Mouse (Mus musculus) hindbrain, embryonic 11.5 days (tissue): ENCODE data around the gene Lamc1. TPM values are rescaled to one million over a fixed set of nuclear protein-coding genes. Genes with fewer than 3 reads are reported as not detected.

ENCODE experiments used
- ATAC-seq: fragments of 200-750 bp; cut with Nextera tagmentation; 2 replicates; pipeline ENCODE4 v1.8.0; 2017; ENCODE audit warnings: mild to moderate bottlenecking, moderate TSS enrichment, moderate library complexity; ENCODE audit not compliant: low FRiP score
- DNase-seq: peaks from one replicate; pipeline ENCODE4 v3.0.0-alpha.2; 2015; ENCODE audit warnings: low spot score
- H3K27ac ChIP-seq: fragments of 300-500 bp; sonication (generic); 2 replicates; pipeline ENCODE4 v1.5.1; 2014; ENCODE audit warnings: mild to moderate bottlenecking, low read depth, low read length
- H3K27me3 ChIP-seq: fragments of 300-500 bp; sonication (generic); 2 replicates; pipeline ENCODE4 v1.6.1; 2014; ENCODE audit warnings: mild to moderate bottlenecking, low read length, moderate library complexity, mixed read lengths; ENCODE audit not compliant: control insufficient read depth, insufficient read depth
- H3K36me3 ChIP-seq: fragments of 300-500 bp; sonication (generic); 2 replicates; pipeline ENCODE4 v1.6.1; 2014; ENCODE audit warnings: mild to moderate bottlenecking, low read length, moderate library complexity, mixed read lengths; ENCODE audit not compliant: control insufficient read depth, insufficient read depth
- H3K4me1 ChIP-seq: fragments of 300-500 bp; sonication (generic); replicated peaks from 2 replicates; pipeline ENCODE4 v1.6.1; 2014; ENCODE audit warnings: low read length, mixed read lengths; ENCODE audit not compliant: control insufficient read depth, insufficient read depth
- H3K4me2 ChIP-seq: fragments of 300-500 bp; sonication (generic); replicated peaks from 2 replicates; pipeline ENCODE4 v1.6.1; 2014; ENCODE audit warnings: mild to moderate bottlenecking, low read depth, low read length
- H3K4me3 ChIP-seq: fragments of 300-500 bp; sonication (generic); 2 replicates; pipeline ENCODE4 v1.5.1; 2014; ENCODE audit warnings: low read depth, low read length
- H3K9ac ChIP-seq: fragments of 300-500 bp; sonication (generic); 2 replicates; pipeline ENCODE4 v1.6.1; 2014; ENCODE audit warnings: low read depth, low read length
- H3K9me3 ChIP-seq: fragments of 300-500 bp; sonication (generic); 2 replicates; pipeline ENCODE4 v1.6.1; 2016; ENCODE audit warnings: low read length; ENCODE audit not compliant: control insufficient read depth
- WGBS: fragments of 180-500 bp; shearing (Covaris S2); extraction: QIAGEN DNeasy Blood & Tissue Kit; methylation state at CpG from one replicate; pipeline ENCODE4 v1.1.7; 2014; 5-methylcytosine and 5-hydroxymethylcytosine counted together
- polyA plus RNA-seq: library from polyadenylated mRNA; unstranded; fragments of >200 nt; fragmentation: Nextera tagmentation; extraction: Ambion mirVana; gene quantifications from 2 replicates; pipeline ENCODE4 v1.2.1, GENCODE M21; 2014

Lamc1 gene
- polyA plus RNA-seq, 1 experiment from 2014 or later = 25.3 TPM

DNA sequence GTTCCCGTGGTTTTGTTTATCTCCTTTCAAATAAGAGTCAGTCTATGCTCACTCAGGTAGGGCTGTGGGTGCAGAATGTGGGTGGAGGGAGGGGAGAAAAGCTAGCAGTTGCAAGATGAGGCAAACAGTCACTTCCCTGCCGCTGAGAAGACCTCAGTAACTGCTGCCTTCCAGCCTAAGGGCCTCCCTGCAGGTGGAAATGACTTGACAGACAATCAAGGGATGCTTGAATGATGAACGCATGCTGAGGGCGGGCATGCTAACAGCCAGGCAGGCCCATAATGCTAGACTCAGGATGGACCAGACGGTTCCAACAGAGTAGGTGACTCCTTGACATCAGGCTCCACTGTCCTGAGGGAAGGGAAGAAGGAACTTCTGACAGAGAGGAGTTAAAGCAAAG lies 116.9 kb downstream of the Lamc1 start:
- no peak for DNase-seq
- WGBS = 68% methylated on average over 5 of the region's 5 CpGs
- H3K9me3 ChIP-seq = no peaks in the 10 kb centered on the region
- H3K4me1 ChIP-seq = no peaks in the 10 kb centered on the region
- no peak overlapping the region for H3K9ac ChIP-seq
- no peak overlapping the region for H3K4me2 ChIP-seq
- H3K4me3 ChIP-seq = no peak overlapping the region
- no peak overlapping the region for H3K27ac ChIP-seq
- H3K36me3 ChIP-seq = no peaks in the 10 kb centered on the region
- H3K27me3 ChIP-seq = no peaks in the 10 kb centered on the region
- ATAC-seq = no peak

DNA sequence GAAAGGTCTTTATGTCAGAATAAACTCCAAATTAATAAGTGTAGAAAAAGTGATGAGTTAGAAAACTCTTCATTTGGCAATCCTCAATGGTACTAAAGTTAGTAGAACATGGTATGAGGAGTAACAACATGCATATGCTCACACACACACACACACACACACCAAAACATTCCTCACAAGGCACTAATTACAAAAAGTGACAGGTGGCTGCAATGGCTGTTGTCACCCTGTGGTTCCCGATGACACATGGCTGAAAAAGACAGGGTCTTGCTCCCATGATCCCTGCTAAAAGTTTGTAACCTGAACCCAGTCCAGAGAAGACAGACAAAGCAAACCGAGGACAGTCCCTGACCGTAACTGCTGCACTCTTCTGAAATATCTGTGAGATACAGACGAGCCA lies 121.6 kb downstream of the Lamc1 start:
- Histone ChIP-seq H3K36me3 (no peaks in the 10 kb centered on the region), H3K9ac (no peak overlapping the region), H3K27me3 (no peaks in the 10 kb centered on the region), H3K27ac (no peak overlapping the region), H3K4me1 (no peaks in the 10 kb centered on the region), H3K4me2 (no peak overlapping the region), H3K4me3 (no peak overlapping the region), H3K9me3 (no peaks in the 10 kb centered on the region)
- ATAC-seq (no peak), DNase-seq (no peak)
- 40% methylated on average over 4 of the region's 4 CpGs for WGBS

- no peak overlapping the region for H3K4me3 ChIP-seq
- DNase-seq (no peak), ATAC-seq (no peak)
- no peak overlapping the region for H3K27ac ChIP-seq
- no peak overlapping the region for H3K9ac ChIP-seq
- H3K9me3 ChIP-seq = no peaks in the 10 kb centered on the region
- no peaks in the 10 kb centered on the region for H3K4me1 ChIP-seq
- no peaks in the 10 kb centered on the region for H3K27me3 ChIP-seq
- H3K4me2 ChIP-seq = no peak overlapping the region
- WGBS = 81% methylated on average over 2 of the region's 2 CpGs
- H3K36me3 ChIP-seq = no peaks in the 10 kb centered on the region
Observed at GRCm38 (mm10) chr1:153210198-153210597, 122.4 kb downstream of the Lamc1 start.

DNA sequence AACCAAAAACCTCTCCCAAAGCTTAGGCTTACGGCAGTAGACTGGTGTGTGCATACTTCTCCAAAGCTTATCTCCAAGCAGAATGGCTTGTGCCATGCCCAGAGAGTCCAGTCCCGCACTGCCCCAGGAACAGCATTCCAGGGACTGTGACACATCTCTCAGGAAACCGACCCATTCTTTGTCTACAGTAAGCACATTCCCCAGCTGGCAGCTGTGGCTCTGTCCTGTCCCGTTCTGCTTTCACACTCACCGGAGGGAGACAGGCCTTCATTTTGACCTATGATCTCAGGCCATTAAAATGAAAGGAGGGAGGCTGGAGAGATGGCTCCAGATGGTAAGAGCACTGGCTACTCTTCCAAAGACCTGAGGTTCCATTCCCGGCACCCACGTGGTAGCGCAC lies 130.4 kb downstream of the Lamc1 start:
- no peak overlapping the region for H3K4me3 ChIP-seq
- peak; percentile 57 for DNase-seq

GRCm38 (mm10) chr1:153201448-153201847 lies 131.1 kb downstream of the Lamc1 start:
- Histone ChIP-seq H3K9ac (no peak overlapping the region), H3K4me1 (no peaks in the 10 kb centered on the region; the same call in 1 of the 2 replicates), H3K27ac (peak overlapping the region; percentile 18; the same call in 1 of the 2 replicates), H3K36me3 (no peaks in the 10 kb centered on the region), H3K27me3 (no peaks in the 10 kb centered on the region), H3K9me3 (no peaks in the 10 kb centered on the region), H3K4me3 (no peak overlapping the region), H3K4me2 (no peak overlapping the region)
- ATAC-seq (no peak), DNase-seq (no peak)
- WGBS = 54% methylated on average over 14 of the region's 14 CpGs

More for the DNA sequence above, 130.4 kb downstream of the Lamc1 start:
- no peaks in the 10 kb centered on the region for H3K36me3 ChIP-seq
- no peak overlapping the region for H3K9ac ChIP-seq
- no peaks in the 10 kb centered on the region; the same call in 1 of the 2 replicates for H3K4me1 ChIP-seq
- peak; percentile 87 for ATAC-seq
- H3K27ac ChIP-seq = no peak overlapping the region
- 29% methylated on average over 8 of the region's 8 CpGs for WGBS
- H3K27me3 ChIP-seq = no peaks in the 10 kb centered on the region
- no peak overlapping the region for H3K4me2 ChIP-seq
- H3K9me3 ChIP-seq = no peaks in the 10 kb centered on the region

- H3K27me3 ChIP-seq = no peaks in the 10 kb centered on the region
Observed at GRCm38 (mm10) chr1:153197316-153197850, 135.2 kb downstream of the Lamc1 start.

DNA sequence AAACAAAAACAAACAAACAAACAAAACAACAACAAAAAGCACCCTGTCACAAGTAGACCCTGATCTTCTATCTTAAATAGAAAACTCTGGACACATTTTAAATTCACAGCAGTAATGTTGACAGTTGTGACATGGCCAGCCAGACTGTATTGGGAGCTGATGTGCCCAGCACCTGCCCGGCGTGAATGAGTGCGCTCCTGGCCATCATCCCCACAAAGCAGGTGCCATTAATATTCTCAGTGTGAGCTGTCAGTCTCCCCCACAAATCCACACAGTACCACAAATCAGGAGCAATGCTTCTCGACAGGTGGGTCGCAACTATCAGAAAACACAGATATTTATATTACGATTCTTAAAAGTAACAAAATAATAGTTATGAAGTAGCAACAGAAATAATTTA lies 139.6 kb downstream of the Lamc1 start:
- Histone ChIP-seq H3K4me1 (no peaks in the 10 kb centered on the region), H3K9me3 (no peaks in the 10 kb centered on the region), H3K4me3 (no peak overlapping the region), H3K27ac (no peak overlapping the region), H3K27me3 (no peaks in the 10 kb centered on the region), H3K36me3 (no peaks in the 10 kb centered on the region), H3K4me2 (no peak overlapping the region), H3K9ac (no peak overlapping the region)
- ATAC-seq = no peak
- 87% methylated on average over 6 of the region's 6 CpGs for whole genome bisulfite sequencing
- no peak for DNase-seq

More at GRCm38 (mm10) chr1:153197316-153197850, 135.2 kb downstream of the Lamc1 start:
- 90% methylated on average over 3 of the region's 3 CpGs for WGBS
- Histone ChIP-seq H3K27ac (no peak overlapping the region), H3K4me3 (no peak overlapping the region), H3K4me1 (no peaks in the 10 kb centered on the region; the same call in 1 of the 2 replicates), H3K9ac (no peak overlapping the region), H3K9me3 (no peaks in the 10 kb centered on the region), H3K4me2 (no peak overlapping the region), H3K36me3 (no peaks in the 10 kb centered on the region)
- DNase-seq = no peak
- ATAC-seq = no peak

- no peak overlapping the region for H3K4me3 ChIP-seq
- no peak for ATAC-seq
- no peak overlapping the region for H3K4me2 ChIP-seq
- H3K36me3 ChIP-seq = no peaks in the 10 kb centered on the region
- no peaks in the 10 kb centered on the region for H3K27me3 ChIP-seq
- DNase-seq = no peak
- no peaks in the 10 kb centered on the region for H3K9me3 ChIP-seq
- no peak overlapping the region for H3K27ac ChIP-seq
- 88% methylated on average over 4 of the region's 4 CpGs for WGBS
- no peaks in the 10 kb centered on the region for H3K4me1 ChIP-seq
- no peak overlapping the region for H3K9ac ChIP-seq
Observed at GRCm38 (mm10) chr1:153192379-153192778, 140.2 kb downstream of the Lamc1 start.

- peak; percentile 28 for DNase-seq
- Histone ChIP-seq H3K36me3 (no peaks in the 10 kb centered on the region), H3K4me1 (no peaks in the 10 kb centered on the region), H3K27me3 (peaks cover 2% of the 10 kb centered on the region), H3K4me3 (no peak overlapping the region), H3K9ac (no peak overlapping the region), H3K27ac (no peak overlapping the region), H3K9me3 (no peaks in the 10 kb centered on the region), H3K4me2 (no peak overlapping the region)
- WGBS = 26% methylated on average over 5 of the region's 5 CpGs
- peak; percentile 64 for ATAC-seq
Observed at GRCm38 (mm10) chr1:153191943-153192329, 140.7 kb downstream of the Lamc1 start.
